Mouse (Mus musculus) embryonic facial prominence, embryonic 13.5 days (tissue): ENCODE data around the gene Prdm1. TPM values are rescaled to one million over a fixed set of nuclear protein-coding genes. Genes with fewer than 3 reads are reported as not detected.

Source experiments
- ATAC-seq: fragments of 200-750 bp; cut with Nextera tagmentation; 2 replicates; pipeline ENCODE4 v1.8.0; 2017; ENCODE audit warnings: low read depth; ENCODE audit not compliant: insufficient number of reproducible peaks, insufficient read depth, low FRiP score, low TSS enrichment
- H3K27ac ChIP-seq: fragments of 300-500 bp; sonication (generic); 2 replicates; pipeline ENCODE4 v1.5.1; 2015; ENCODE audit warnings: moderate library complexity, mild to moderate bottlenecking, inconsistent platforms
- H3K27me3 ChIP-seq: fragments of 300-500 bp; sonication (generic); 2 replicates; pipeline ENCODE4 v1.6.1; 2015; ENCODE audit warnings: mild to moderate bottlenecking, inconsistent platforms
- H3K36me3 ChIP-seq: fragments of 300-500 bp; sonication (generic); 2 replicates; pipeline ENCODE4 v1.6.1; 2015; ENCODE audit warnings: mild to moderate bottlenecking, inconsistent platforms
- H3K4me1 ChIP-seq: fragments of 300-500 bp; sonication (generic); 2 replicates; pipeline ENCODE4 v1.6.1; 2015; ENCODE audit warnings: inconsistent platforms
- H3K4me2 ChIP-seq: fragments of 300-500 bp; sonication (generic); 2 replicates; pipeline ENCODE4 v1.6.1; 2015; ENCODE audit warnings: moderate library complexity, mild to moderate bottlenecking, inconsistent platforms
- H3K4me3 ChIP-seq: fragments of 300-500 bp; sonication (generic); 2 replicates; pipeline ENCODE4 v1.5.1; 2015; ENCODE audit warnings: mild to moderate bottlenecking, inconsistent platforms
- H3K9ac ChIP-seq: fragments of 300-500 bp; sonication (generic); 2 replicates; pipeline ENCODE4 v1.6.1; 2015; ENCODE audit warnings: mild to moderate bottlenecking, inconsistent platforms
- H3K9me3 ChIP-seq: fragments of 300-500 bp; sonication (generic); 2 replicates; pipeline ENCODE4 v1.6.1; 2016; ENCODE audit warnings: inconsistent platforms
- WGBS: fragments of 180-500 bp; shearing (Covaris S2); methylation state at CpG from one replicate; pipeline ENCODE4 v1.1.7; 2015; ENCODE audit warnings: mixed read lengths; 5-methylcytosine and 5-hydroxymethylcytosine counted together
- polyA plus RNA-seq: library from polyadenylated mRNA; unstranded; fragments of >200 nt; fragmentation: Nextera tagmentation; extraction: Ambion mirVana; gene quantifications from 2 replicates; pipeline ENCODE4 v1.2.1, GENCODE M21; 2015

Gene Prdm1
- polyA plus RNA-seq, 1 experiment from 2014 or later: 7.0 TPM

DNA sequence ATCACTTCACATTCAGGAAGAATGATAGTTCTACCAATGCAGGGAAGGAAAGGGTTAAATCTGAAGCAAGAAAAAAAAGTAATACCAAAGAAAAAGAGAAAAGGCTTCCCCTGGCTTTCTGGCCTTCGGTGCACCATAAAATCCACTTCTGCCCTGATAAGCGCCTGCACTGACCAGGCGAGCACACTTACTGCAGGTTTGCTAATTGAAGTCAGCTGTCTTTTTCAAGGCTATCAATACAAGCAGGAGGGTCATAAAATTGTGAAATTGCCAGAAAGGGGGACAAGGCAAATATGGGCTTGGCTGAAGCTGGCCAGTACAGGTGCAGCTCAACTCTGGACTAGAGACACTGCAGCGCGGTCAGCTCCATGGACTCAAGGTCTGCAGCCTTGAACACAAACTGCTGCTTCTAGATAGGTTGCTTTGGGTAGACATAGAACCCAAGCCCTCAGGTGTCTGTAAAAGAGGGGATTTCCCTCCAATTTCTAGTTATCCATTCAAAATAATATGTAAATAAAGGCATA, 37.3 kb downstream of the Prdm1 start:
- H3K9me3 ChIP-seq: no peaks in the 10 kb centered on the region
- H3K36me3 ChIP-seq: no peaks in the 10 kb centered on the region
- no peaks in the 10 kb centered on the region for H3K4me1 ChIP-seq
- H3K4me3 ChIP-seq: no peak overlapping the region
- no peak for ATAC-seq
- H3K27ac ChIP-seq: no peak overlapping the region
- no peak overlapping the region for H3K9ac ChIP-seq
- H3K27me3 ChIP-seq: peaks cover 8% of the 10 kb centered on the region
- no peak overlapping the region for H3K4me2 ChIP-seq
- WGBS: 63% methylated on average over 5 of the region's 5 CpGs

DNA sequence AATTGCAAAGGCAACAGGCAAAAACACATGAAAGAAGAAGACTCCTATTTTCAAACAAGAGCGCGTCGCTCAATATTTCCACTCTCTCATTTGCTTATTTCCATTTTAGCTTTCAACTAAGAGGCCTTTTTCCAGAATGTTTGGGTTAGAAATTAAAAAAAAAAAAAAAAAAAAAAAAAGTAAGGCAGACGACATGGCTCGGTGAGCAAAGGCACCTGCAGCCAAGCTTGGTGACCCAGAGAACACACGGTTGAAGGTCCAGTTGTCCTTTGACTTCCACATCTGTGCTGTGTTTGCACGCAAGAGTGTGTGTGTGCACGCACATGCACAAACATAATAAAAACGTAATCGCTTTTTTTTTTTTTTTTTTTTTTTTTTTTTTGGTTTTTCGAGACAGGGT, 41.2 kb downstream of the Prdm1 start:
- 93% methylated on average over 10 of the region's 11 CpGs for WGBS
- Histone ChIP-seq H3K4me2 (no peak overlapping the region), H3K36me3 (no peaks in the 10 kb centered on the region), H3K9ac (no peak overlapping the region), H3K27ac (no peak overlapping the region), H3K9me3 (no peaks in the 10 kb centered on the region), H3K27me3 (peaks cover 9% of the 10 kb centered on the region), H3K4me1 (peaks cover 10% of the 10 kb centered on the region), H3K4me3 (no peak overlapping the region)
- ATAC-seq: no peak

DNA sequence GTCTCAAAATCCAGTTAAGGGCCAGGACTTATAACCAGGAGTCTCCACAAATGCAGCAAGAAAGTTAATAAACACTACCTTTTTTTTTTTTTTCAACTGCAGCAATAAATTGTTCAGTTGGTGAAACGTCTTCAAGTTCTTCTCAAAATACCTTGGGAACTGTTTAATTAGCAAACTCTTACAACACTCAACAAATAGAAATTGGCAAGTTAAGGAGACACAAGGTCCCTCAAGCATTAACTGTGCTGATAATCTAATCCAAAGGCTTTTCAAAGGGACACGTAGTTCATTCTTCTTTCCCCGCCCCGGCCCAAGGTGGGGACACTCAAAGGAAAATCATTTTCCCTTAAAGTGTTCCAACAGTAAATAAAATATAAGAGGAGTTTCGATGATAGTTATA, 44.2 kb downstream of the Prdm1 start:
- Histone ChIP-seq H3K27ac (no peak overlapping the region), H3K4me2 (no peak overlapping the region), H3K4me1 (peaks cover 10% of the 10 kb centered on the region), H3K4me3 (no peak overlapping the region), H3K9ac (no peak overlapping the region), H3K9me3 (no peaks in the 10 kb centered on the region), H3K27me3 (peaks cover 27% of the 10 kb centered on the region), H3K36me3 (no peaks in the 10 kb centered on the region)
- ATAC-seq: no peak
- 80% methylated on average over 5 of the region's 5 CpGs for WGBS

DNA sequence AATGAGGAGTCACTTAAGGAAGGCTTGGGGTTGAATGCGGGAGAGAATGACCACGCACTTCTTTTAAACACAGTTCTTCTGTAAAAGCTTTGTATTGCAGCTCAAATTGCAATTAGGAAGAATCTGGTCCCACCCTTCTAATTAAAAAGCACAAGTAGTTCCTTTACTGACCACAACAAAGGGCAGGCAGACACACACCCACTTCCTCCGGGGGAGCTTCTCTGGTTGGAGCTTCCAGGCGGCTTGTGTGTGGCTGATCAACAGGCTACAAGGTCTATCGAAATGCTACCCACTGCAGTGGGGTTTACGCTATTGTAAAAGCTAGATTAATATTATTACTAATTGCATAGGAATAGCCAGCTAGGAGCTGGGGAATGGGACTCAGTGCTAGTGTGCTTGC, 45.2 kb downstream of the Prdm1 start:
- no peak for ATAC-seq
- peak overlapping the region; percentile 24; the same call in 1 of the 2 replicates for H3K4me2 ChIP-seq
- WGBS: 55% methylated on average over 6 of the region's 6 CpGs
- H3K9me3 ChIP-seq: no peaks in the 10 kb centered on the region
- H3K27me3 ChIP-seq: peaks cover 31% of the 10 kb centered on the region
- no peak overlapping the region for H3K27ac ChIP-seq
- H3K9ac ChIP-seq: no peak overlapping the region
- no peaks in the 10 kb centered on the region for H3K36me3 ChIP-seq
- H3K4me3 ChIP-seq: no peak overlapping the region
- peaks cover 10% of the 10 kb centered on the region for H3K4me1 ChIP-seq

DNA sequence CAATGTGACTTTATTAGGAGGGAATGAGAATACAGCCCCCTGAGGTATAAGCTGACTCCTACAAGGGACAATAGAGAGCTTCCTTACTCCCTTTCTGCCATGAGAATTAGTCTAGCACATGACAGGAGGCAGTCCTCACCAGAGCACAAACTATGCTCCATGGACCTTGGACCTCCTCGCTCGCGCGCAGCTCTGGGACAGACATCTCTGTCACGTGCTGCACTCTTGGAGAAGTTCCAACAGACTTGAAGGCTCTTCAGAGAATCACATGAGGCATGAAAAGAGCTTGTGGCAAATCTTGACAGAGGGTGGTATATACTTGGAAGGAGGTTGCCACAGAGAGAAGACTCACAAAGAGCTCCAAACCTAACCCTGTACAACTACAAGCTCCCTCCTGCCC, 46.9 kb downstream of the Prdm1 start:
- no peak for ATAC-seq
- Histone ChIP-seq H3K4me1 (peaks cover 13% of the 10 kb centered on the region), H3K4me2 (no peak overlapping the region), H3K36me3 (no peaks in the 10 kb centered on the region), H3K9ac (no peak overlapping the region), H3K27me3 (peaks cover 40% of the 10 kb centered on the region), H3K9me3 (no peaks in the 10 kb centered on the region), H3K27ac (no peak overlapping the region), H3K4me3 (no peak overlapping the region)
- 80% methylated on average over 5 of the region's 5 CpGs for WGBS

DNA sequence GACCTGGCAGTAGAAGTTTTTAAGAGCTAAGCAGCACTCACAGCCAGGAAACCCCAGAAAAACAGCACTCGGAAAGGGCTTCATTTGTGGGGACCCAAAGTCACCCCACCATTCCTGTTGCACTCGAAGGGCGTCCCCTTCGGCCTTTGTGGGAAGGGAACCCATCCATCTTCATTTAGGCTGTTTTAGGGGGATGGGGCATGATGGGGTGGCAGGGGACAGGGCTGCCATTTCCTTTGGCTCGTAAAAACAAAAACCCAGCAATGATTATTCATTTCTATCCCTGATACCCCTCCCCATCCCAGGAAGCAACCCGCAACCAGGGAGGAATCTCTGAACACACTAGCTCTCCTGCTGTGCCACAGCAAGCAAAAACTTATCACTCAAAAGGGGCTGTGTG, 49.0 kb downstream of the Prdm1 start:
- H3K27me3 ChIP-seq: peaks cover 35% of the 10 kb centered on the region
- no peak overlapping the region for H3K27ac ChIP-seq
- H3K4me1 ChIP-seq: peaks cover 14% of the 10 kb centered on the region
- ATAC-seq: no peak
- no peak overlapping the region for H3K4me3 ChIP-seq
- WGBS: 75% methylated on average over 6 of the region's 6 CpGs
- H3K9ac ChIP-seq: no peak overlapping the region
- no peak overlapping the region for H3K4me2 ChIP-seq
- no peaks in the 10 kb centered on the region for H3K9me3 ChIP-seq
- H3K36me3 ChIP-seq: no peaks in the 10 kb centered on the region

DNA sequence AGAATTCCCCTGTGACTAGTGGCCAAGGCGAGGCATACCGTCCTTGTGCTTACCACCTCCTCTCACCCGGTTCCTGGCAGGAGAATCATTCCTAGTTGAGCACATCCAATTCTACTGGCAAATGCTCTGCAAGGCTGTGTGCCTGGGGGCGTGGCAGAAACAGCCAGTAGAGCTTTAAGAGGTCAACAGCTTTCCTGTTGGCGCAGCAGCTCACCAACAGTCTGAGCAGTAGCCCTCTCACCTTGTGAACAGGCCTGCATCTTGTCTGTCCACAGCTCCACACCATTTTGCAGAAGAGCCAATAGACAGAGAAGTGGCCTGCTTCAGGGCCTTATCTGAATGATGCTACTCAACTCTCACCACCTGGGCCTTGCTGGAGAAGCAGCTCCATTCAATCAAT, 50.2 kb downstream of the Prdm1 start:
- Histone ChIP-seq H3K4me1 (peaks cover 11% of the 10 kb centered on the region), H3K27ac (no peak overlapping the region), H3K9ac (no peak overlapping the region), H3K27me3 (peaks cover 35% of the 10 kb centered on the region), H3K4me3 (no peak overlapping the region), H3K4me2 (no peak overlapping the region), H3K36me3 (no peaks in the 10 kb centered on the region), H3K9me3 (no peaks in the 10 kb centered on the region)
- 68% methylated on average over 5 of the region's 5 CpGs for WGBS
- no peak for ATAC-seq

DNA sequence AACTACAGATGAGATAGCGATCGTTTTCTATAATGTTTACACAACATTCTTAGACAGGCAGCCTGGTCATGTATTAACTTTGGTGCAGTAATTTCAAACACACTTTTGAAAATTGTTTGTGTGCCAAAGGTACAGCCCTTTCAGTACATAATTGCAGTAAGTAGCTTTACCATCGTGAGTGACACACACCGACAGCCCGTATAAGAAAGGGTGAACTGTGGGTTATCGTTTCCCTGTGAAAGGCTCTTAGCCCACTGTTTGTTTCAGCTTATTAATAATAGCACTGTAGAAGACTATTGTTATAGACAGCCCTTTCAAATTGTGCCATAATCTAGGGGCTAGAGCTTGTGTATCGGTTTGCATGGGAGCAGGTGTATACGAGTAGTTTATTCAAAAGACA, 51.1 kb downstream of the Prdm1 start:
- 0 out of 2 replicates have a peak, but pooled peaks cover 6% of the 10 kb centered on the region for H3K4me1 ChIP-seq
- peaks cover 35% of the 10 kb centered on the region for H3K27me3 ChIP-seq
- no peaks in the 10 kb centered on the region for H3K36me3 ChIP-seq
- ATAC-seq: no peak
- H3K9me3 ChIP-seq: no peaks in the 10 kb centered on the region
- H3K4me2 ChIP-seq: no peak overlapping the region
- H3K4me3 ChIP-seq: no peak overlapping the region
- H3K9ac ChIP-seq: no peak overlapping the region
- WGBS: 66% methylated on average over 8 of the region's 8 CpGs
- no peak overlapping the region for H3K27ac ChIP-seq

DNA sequence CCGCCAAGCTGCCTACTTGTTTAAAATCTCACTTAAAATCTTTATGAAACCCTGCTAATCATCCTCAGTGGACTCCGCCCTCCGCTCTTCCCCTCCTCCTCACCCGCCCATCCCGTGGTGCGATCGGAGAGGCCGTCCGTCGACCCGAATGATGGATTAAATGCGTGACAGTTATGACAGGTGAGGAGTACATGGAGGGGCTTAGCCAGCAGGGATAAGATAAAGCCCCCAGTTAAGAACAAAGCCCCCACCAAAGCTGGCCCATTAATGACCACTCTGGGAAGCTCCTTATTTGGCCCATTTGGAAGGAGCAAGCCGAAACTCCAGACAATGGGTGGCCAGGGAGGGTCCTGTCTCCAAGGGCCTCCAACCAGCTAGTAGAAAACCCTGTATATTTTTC, 51.8 kb downstream of the Prdm1 start:
- ATAC-seq: no peak
- H3K9ac ChIP-seq: no peak overlapping the region
- no peak overlapping the region for H3K4me2 ChIP-seq
- no peak overlapping the region for H3K4me3 ChIP-seq
- no peaks in the 10 kb centered on the region for H3K9me3 ChIP-seq
- 70% methylated on average over 13 of the region's 13 CpGs for whole genome bisulfite sequencing
- no peak overlapping the region for H3K27ac ChIP-seq
- peaks cover 34% of the 10 kb centered on the region for H3K27me3 ChIP-seq
- H3K4me1 ChIP-seq: 0 out of 2 replicates have a peak, but pooled peaks cover 6% of the 10 kb centered on the region
- no peaks in the 10 kb centered on the region for H3K36me3 ChIP-seq

DNA sequence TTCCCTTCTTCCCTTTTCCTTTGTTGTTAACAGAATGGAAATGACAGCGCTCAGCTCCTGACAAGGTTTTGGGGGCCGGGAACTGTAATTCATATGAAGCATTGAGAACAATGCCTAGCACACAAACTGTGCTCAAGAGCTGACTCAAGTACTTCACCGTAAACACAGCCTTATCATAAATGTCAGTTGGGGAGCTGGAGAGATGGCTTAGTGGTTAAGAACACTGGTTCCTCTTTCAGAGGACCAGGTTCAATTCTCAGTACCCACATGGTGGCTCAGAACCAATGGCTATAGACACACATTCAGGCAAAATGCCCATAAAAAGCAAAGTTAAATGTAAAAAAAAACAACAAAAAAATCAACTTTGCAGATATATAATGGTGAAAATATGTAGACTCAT, 52.9 kb downstream of the Prdm1 start:
- Histone ChIP-seq H3K27ac (no peak overlapping the region), H3K4me2 (no peak overlapping the region), H3K9ac (no peak overlapping the region), H3K27me3 (peaks cover 24% of the 10 kb centered on the region), H3K36me3 (no peaks in the 10 kb centered on the region), H3K4me3 (no peak overlapping the region), H3K4me1 (0 out of 2 replicates have a peak, but pooled peaks cover 6% of the 10 kb centered on the region), H3K9me3 (no peaks in the 10 kb centered on the region)
- WGBS: 92% methylated on average over 3 of the region's 3 CpGs
- no peak for ATAC-seq

DNA sequence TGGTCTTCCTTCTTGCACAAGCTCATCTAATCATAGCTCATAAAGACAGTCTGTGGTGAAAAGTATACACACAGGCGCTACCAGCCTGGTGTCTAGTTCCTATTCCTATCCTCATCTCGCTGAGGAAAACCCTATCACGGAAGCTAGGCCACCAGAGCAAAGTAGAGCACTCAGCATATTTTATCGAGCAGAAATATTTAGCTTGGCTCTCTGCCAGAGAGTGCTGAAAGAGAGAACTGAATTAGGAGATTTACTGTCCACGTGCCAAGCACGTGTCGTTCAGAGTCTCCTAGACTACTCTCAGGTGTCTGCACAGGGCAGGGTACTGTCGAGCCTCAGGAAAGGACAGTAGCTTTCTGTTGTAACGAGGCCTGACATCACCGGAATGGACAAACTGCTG, 54.0 kb downstream of the Prdm1 start:
- Histone ChIP-seq H3K9ac (no peak overlapping the region), H3K27me3 (peaks cover 18% of the 10 kb centered on the region), H3K4me1 (0 out of 2 replicates have a peak, but pooled peaks cover 6% of the 10 kb centered on the region), H3K9me3 (no peaks in the 10 kb centered on the region), H3K27ac (no peak overlapping the region), H3K4me3 (no peak overlapping the region), H3K36me3 (no peaks in the 10 kb centered on the region), H3K4me2 (no peak overlapping the region)
- peak; percentile 72; the same call in 1 of the 2 replicates for ATAC-seq
- 30% methylated on average over 10 of the region's 10 CpGs for WGBS

DNA sequence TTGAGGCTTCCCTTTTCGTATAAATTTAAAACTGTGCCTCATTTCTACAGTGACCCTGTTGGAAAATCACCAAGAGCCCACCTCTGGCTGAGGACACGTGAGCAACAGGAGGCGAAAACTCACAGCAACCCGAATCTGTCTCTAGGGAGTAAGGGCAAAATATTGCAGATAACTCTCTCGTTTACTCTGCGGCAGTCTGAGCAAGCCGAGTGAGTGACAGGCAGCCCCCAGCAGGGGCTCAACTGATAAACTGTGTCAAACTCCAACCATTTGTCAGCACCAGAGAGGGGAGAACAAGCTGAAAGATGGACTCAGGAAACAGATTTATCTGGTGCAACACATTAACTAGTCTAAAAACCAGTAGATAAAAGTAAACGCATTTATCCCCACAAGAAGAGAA, 62.7 kb downstream of the Prdm1 start:
- Histone ChIP-seq H3K36me3 (no peaks in the 10 kb centered on the region), H3K9me3 (no peaks in the 10 kb centered on the region), H3K4me1 (peaks cover 8% of the 10 kb centered on the region), H3K9ac (no peak overlapping the region), H3K27ac (no peak overlapping the region), H3K27me3 (peaks cover 51% of the 10 kb centered on the region), H3K4me2 (no peak overlapping the region), H3K4me3 (no peak overlapping the region)
- 14% methylated on average over 8 of the region's 8 CpGs for WGBS
- no peak for ATAC-seq
